Mouse (Mus musculus) liver, embryonic 12.5 days (tissue): ENCODE measurements at regions not wholly inside any gene's neighbourhood (a gene's known extent, or its start where the extent isn't known, plus 50 kb on each side); places are given as distances from the start of the nearest gene placed in this dataset.

Experiments
- ATAC-seq: fragments of 200-750 bp; cut with Nextera tagmentation; 2 replicates; pipeline ENCODE4 v1.8.0; 2017; ENCODE audit warnings: moderate number of reproducible peaks, mild to moderate bottlenecking, moderate library complexity
- H3K27ac ChIP-seq: fragments of 300-500 bp; sonication (generic); 2 replicates; pipeline ENCODE4 v1.5.1; 2016; ENCODE audit warnings: mild to moderate bottlenecking
- H3K27me3 ChIP-seq: fragments of 300-500 bp; sonication (generic); replicated peaks from 2 replicates; pipeline ENCODE4 v1.6.1; 2016; ENCODE audit warnings: mild to moderate bottlenecking, moderate library complexity
- H3K36me3 ChIP-seq: fragments of 300-500 bp; sonication (generic); 2 replicates; pipeline ENCODE4 v1.6.1; 2016; ENCODE audit warnings: mild to moderate bottlenecking, moderate library complexity
- H3K4me1 ChIP-seq: fragments of 300-500 bp; sonication (generic); 2 replicates; pipeline ENCODE4 v1.6.1; 2016
- H3K4me2 ChIP-seq: fragments of 300-500 bp; sonication (generic); 2 replicates; pipeline ENCODE4 v1.6.1; 2016; ENCODE audit warnings: mild to moderate bottlenecking, moderate library complexity
- H3K4me3 ChIP-seq: fragments of 300-500 bp; sonication (generic); 2 replicates; pipeline ENCODE4 v1.5.1; 2016; ENCODE audit warnings: mild to moderate bottlenecking, moderate library complexity
- H3K9ac ChIP-seq: fragments of 300-500 bp; sonication (generic); 2 replicates; pipeline ENCODE4 v1.6.1; 2016; ENCODE audit warnings: mild to moderate bottlenecking, moderate library complexity
- H3K9me3 ChIP-seq: fragments of 300-500 bp; sonication (generic); replicated peaks from 2 replicates; pipeline ENCODE4 v1.6.1; 2016; ENCODE audit warnings: mild to moderate bottlenecking, moderate library complexity
- WGBS: fragments of 180-500 bp; shearing (Covaris S2); methylation state at CpG from one replicate; pipeline ENCODE4 v1.1.7; 2016; ENCODE audit not compliant: insufficient replicate concordance; 5-methylcytosine and 5-hydroxymethylcytosine counted together

- ATAC-seq = no peak
- no peak overlapping the region for H3K27ac ChIP-seq
- 0 out of 2 replicates have a peak, but pooled peaks cover 4% of the 10 kb centered on the region for H3K4me1 ChIP-seq
- no peaks in the 10 kb centered on the region for H3K36me3 ChIP-seq
- H3K27me3 ChIP-seq = no peaks in the 10 kb centered on the region
- H3K4me2 ChIP-seq = no peak overlapping the region
- no peaks in the 10 kb centered on the region for H3K9me3 ChIP-seq
- H3K9ac ChIP-seq = no peak overlapping the region
- WGBS = 68% methylated on average over 8 of the region's 8 CpGs
- no peak overlapping the region for H3K4me3 ChIP-seq
Observed at GRCm38 (mm10) chr17:80786061-80786851, 58.0 kb upstream of the Map4k3 start.

GRCm38 (mm10) chr17:80785476-80785875 lies 57.2 kb upstream of the Map4k3 start:
- no peak overlapping the region for H3K4me2 ChIP-seq
- no peaks in the 10 kb centered on the region for H3K9me3 ChIP-seq
- ATAC-seq = no peak
- 66% methylated on average over 8 of the region's 8 CpGs for WGBS
- no peak overlapping the region for H3K27ac ChIP-seq
- H3K4me3 ChIP-seq = no peak overlapping the region
- H3K27me3 ChIP-seq = no peaks in the 10 kb centered on the region
- no peak overlapping the region for H3K9ac ChIP-seq
- H3K4me1 ChIP-seq = 0 out of 2 replicates have a peak, but pooled peaks cover 4% of the 10 kb centered on the region
- no peaks in the 10 kb centered on the region for H3K36me3 ChIP-seq

GRCm38 (mm10) chr17:80785049-80785448 lies 56.8 kb upstream of the Map4k3 start:
- Histone ChIP-seq H3K4me2 (no peak overlapping the region), H3K27ac (no peak overlapping the region), H3K36me3 (no peaks in the 10 kb centered on the region), H3K27me3 (no peaks in the 10 kb centered on the region), H3K4me1 (0 out of 2 replicates have a peak, but pooled peaks cover 4% of the 10 kb centered on the region), H3K9ac (no peak overlapping the region), H3K9me3 (no peaks in the 10 kb centered on the region), H3K4me3 (no peak overlapping the region)
- peak; percentile 60 for ATAC-seq
- 56% methylated on average over 4 of the region's 4 CpGs for WGBS

- Histone ChIP-seq H3K4me3 (no peak overlapping the region), H3K27me3 (no peaks in the 10 kb centered on the region), H3K9me3 (no peaks in the 10 kb centered on the region), H3K27ac (no peak overlapping the region), H3K4me2 (no peak overlapping the region), H3K4me1 (0 out of 2 replicates have a peak, but pooled peaks cover 4% of the 10 kb centered on the region), H3K9ac (no peak overlapping the region), H3K36me3 (no peaks in the 10 kb centered on the region)
- WGBS = 64% methylated on average over 1 of the region's 1 CpGs
- no peak for ATAC-seq
Observed at GRCm38 (mm10) chr17:80782233-80782632, 53.9 kb upstream of the Map4k3 start.

- 87% methylated on average over 12 of the region's 12 CpGs for WGBS
- Histone ChIP-seq H3K9me3 (no peaks in the 10 kb centered on the region), H3K9ac (no peak overlapping the region), H3K27ac (no peak overlapping the region), H3K4me3 (no peak overlapping the region), H3K4me2 (no peak overlapping the region), H3K36me3 (no peaks in the 10 kb centered on the region), H3K4me1 (0 out of 2 replicates have a peak, but pooled peaks cover 4% of the 10 kb centered on the region), H3K27me3 (no peaks in the 10 kb centered on the region)
- ATAC-seq = no peak
Observed at GRCm38 (mm10) chr17:80781621-80782020, 53.3 kb upstream of the Map4k3 start.

- 62% methylated on average over 7 of the region's 7 CpGs for WGBS
- H3K4me2 ChIP-seq = no peak overlapping the region
- no peaks in the 10 kb centered on the region for H3K9me3 ChIP-seq
- H3K9ac ChIP-seq = no peak overlapping the region
- H3K4me1 ChIP-seq = 0 out of 2 replicates have a peak, but pooled peaks cover under 1% of the 10 kb centered on the region
- H3K27ac ChIP-seq = no peak overlapping the region
- ATAC-seq = no peak
- no peaks in the 10 kb centered on the region for H3K27me3 ChIP-seq
- no peak overlapping the region for H3K4me3 ChIP-seq
- no peaks in the 10 kb centered on the region for H3K36me3 ChIP-seq
Observed at GRCm38 (mm10) chr17:80780303-80780702, 52.0 kb upstream of the Map4k3 start.

GRCm38 (mm10) chr17:80779782-80780181 lies 51.5 kb upstream of the Map4k3 start:
- Histone ChIP-seq H3K27ac (no peak overlapping the region), H3K27me3 (no peaks in the 10 kb centered on the region)
- 71% methylated on average over 6 of the region's 6 CpGs for WGBS

More at GRCm38 (mm10) chr17:80779782-80780181, 51.5 kb upstream of the Map4k3 start:
- Histone ChIP-seq H3K36me3 (no peaks in the 10 kb centered on the region), H3K9me3 (no peaks in the 10 kb centered on the region), H3K9ac (no peak overlapping the region), H3K4me2 (no peak overlapping the region), H3K4me1 (no peaks in the 10 kb centered on the region), H3K4me3 (no peak overlapping the region)
- ATAC-seq = no peak
